Mouse (Mus musculus) testis, adult 2 months (tissue): Measurements from ENCODE around the gene Fam196b. TPM values are rescaled to one million over a fixed set of nuclear protein-coding genes. Genes with fewer than 3 reads are reported as not detected.

Experiments used
- H3K27ac ChIP-seq: fragments of 200-500 bp; 2 replicates; pipeline ENCODE4 v1.5.1; 2012; ENCODE audit warnings: low read depth, low read length; ENCODE audit not compliant: control insufficient read depth, insufficient read depth
- H3K27me3 ChIP-seq: fragments of 200-500 bp; 2 replicates; pipeline ENCODE4 v1.6.1; 2012; ENCODE audit warnings: mild to moderate bottlenecking, low read length, moderate library complexity; ENCODE audit not compliant: control insufficient read depth, insufficient read depth
- H3K36me3 ChIP-seq: fragments of 200-500 bp; 2 replicates; pipeline ENCODE4 v1.6.1; 2012; ENCODE audit warnings: mild to moderate bottlenecking, low read length; ENCODE audit not compliant: control insufficient read depth, insufficient read depth
- H3K4me1 ChIP-seq: fragments of 200-500 bp; 2 replicates; pipeline ENCODE4 v1.6.1; 2012; ENCODE audit warnings: low read length; ENCODE audit not compliant: control insufficient read depth, insufficient read depth
- H3K4me3 ChIP-seq: fragments of 200-500 bp; 2 replicates; pipeline ENCODE4 v1.5.1; 2012; ENCODE audit warnings: low read depth, mild to moderate bottlenecking, low read length, moderate library complexity, mixed read lengths; ENCODE audit not compliant: control insufficient read depth
- CTCF ChIP-seq: fragments of 200-500 bp; IDR thresholded peaks from 2 replicates; pipeline ENCODE4 v1.5.1; 2012; ENCODE audit warnings: low read depth, mild to moderate bottlenecking, inconsistent platforms, low read length, moderate library complexity; ENCODE audit not compliant: control insufficient read depth, insufficient read depth, insufficient replicate concordance
- POLR2A ChIP-seq: fragments of 200-500 bp; IDR thresholded peaks from 2 replicates; pipeline ENCODE4 v1.6.1; 2012; ENCODE audit warnings: low read depth, mild to moderate bottlenecking, inconsistent platforms, low read length, moderate library complexity; ENCODE audit not compliant: control insufficient read depth
- polyA plus RNA-seq: library from polyadenylated mRNA; depleted of rRNA; stranded (reverse); fragments of >200 nt; gene quantifications from 2 replicates; pipeline ENCODE4 v1.2.3, GENCODE M21; 2012; rRNA removed

The Fam196b gene
- polyA plus RNA-seq, result 2.5 and 3.5 TPM in 2 replicates

DNA sequence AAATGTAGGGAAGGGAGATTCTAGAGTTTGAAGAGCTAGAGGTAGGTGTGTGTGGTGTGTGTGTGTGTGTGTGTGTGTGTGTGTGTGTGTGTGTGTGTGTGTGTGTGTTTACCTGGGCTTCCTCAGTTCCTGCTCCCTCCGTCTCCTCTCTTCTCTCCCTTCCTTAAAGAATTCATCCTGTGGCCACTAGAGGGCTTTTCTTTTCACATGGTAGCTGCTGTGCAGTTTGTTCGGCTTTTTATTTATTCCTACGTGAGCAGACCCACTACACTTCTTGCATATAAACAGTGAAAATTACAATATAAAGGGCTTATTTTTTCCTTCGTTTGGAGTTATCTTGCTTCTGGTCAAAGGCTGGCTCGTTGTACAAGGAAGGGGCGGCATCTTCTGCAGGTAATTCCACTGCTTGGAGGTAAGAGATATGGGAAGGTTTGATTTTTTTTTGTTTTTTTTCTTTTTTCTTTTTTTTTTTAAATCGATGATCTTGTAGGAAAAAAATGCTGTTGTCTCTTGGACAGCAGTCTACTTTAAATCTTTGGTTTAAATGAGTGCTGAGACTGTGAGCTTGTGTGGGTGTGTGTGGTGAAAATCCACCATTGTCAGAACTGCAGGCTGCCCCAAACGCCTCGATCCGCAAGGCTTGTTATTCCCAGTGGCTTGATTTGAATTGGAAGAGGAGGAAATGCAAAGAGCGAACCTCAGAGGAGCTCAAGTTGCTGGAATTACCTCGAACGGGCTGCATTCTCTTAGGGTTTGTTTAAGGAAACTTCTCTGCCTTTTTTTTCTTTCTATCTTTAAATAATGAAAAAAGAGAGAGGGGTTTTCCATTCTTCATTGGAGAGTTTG is at the start of gene Fam196b:
Fam196b (plus strand) TSS at position 289 of the 846 bp plus-strand sequence.
- Histone ChIP-seq H3K4me1 (no peaks in the 10 kb centered on the region), H3K27me3 (no peaks in the 10 kb centered on the region), H3K4me3 (no peak within 1 kb of the TSS), H3K36me3 (no peaks in the 10 kb centered on the region), H3K27ac (no peak within 1 kb of the TSS)
- TF ChIP-seq CTCF (no peak), POLR2A (no peak)

DNA sequence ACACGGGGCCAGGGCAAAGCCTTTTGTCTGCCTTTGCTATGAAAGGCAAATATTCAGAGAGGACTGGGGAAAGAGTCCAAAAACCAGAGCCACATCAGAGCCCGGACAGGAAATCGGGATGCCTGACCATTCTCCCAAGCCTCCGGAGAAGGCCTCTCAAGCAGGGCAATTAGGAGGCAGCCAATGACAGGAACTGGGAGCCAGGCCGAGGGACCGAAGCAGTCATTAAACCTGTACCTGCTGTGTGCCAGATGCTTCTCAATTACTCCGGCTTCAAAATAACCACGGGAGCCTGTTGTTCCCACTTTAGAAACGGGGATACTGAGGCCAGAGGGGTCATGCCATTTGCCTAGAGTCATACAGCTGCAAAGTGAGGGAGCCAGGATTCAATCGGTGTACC is 42.6 kb upstream of the Fam196b start:
- H3K4me1 ChIP-seq, result no peaks in the 10 kb centered on the region
- H3K36me3 ChIP-seq, result no peaks in the 10 kb centered on the region
- no peak overlapping the region for H3K4me3 ChIP-seq
- no peak overlapping the region for H3K27ac ChIP-seq
- no peaks in the 10 kb centered on the region for H3K27me3 ChIP-seq
- TF ChIP-seq CTCF (no peak), POLR2A (no peak)

DNA sequence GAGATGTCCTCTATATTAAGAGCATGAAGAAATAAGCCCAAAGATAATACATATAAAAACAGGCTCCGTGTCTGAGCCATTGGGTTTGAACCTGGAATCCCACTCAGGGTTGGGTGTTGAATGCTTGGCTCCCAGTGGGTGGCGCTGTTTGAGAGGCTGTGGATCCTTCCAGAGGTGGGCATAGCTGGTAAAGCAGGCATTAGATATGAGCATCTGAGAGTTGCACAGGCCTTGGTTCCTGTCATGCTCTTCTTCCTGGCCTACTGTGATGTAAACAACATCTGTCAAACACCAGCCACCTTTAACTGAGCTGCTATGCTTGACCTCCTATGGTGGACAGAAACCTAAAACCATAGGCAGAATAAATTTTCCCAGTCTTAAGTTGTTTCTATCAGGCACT is 38.7 kb upstream of the Fam196b start:
- no peaks in the 10 kb centered on the region for H3K27me3 ChIP-seq
- H3K4me3 ChIP-seq, result no peak overlapping the region
- H3K27ac ChIP-seq, result no peak overlapping the region
- no peak for TF ChIP-seq POLR2A
- TF ChIP-seq CTCF, result peak; percentile 45; the same call in 1 of the 2 replicates
- H3K4me1 ChIP-seq, result no peaks in the 10 kb centered on the region
- no peaks in the 10 kb centered on the region for H3K36me3 ChIP-seq

DNA sequence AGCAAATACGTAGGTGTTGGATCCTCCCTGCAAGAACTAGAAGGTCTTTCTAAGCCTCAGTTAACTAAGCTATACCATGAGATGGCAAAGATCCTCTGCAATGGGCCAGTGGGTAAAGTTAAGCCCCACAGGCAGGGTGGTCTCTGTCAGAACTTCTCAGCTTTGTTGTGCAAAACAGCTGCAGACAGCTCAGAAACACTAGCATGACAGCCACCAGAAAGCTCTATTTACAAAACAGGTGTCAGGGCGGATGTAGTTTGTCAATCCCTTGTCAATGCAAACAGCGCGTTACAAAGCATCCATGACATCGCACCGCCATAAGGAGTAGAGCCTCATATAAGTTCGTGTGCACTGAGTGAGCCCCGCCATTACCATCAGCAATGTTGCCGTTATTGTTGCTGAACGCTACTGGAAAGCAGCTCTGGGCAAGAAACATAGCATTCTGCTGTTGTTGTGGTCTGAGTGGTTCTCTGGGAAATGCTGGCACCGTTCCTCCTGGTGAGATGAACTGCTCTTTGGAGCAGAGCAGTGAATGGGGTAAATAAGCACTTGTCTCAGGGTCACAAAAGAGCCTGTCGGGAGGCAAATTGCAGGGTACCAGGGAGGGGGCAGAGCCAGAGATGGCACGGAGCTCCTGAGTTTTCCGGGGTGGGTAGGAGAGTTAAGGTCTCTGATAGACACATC is 38.1 kb upstream of the Fam196b start:
- H3K27me3 ChIP-seq, result no peaks in the 10 kb centered on the region
- TF ChIP-seq POLR2A, result no peak
- no peak for TF ChIP-seq CTCF
- no peaks in the 10 kb centered on the region for H3K36me3 ChIP-seq
- no peaks in the 10 kb centered on the region for H3K4me1 ChIP-seq
- no peak overlapping the region for H3K27ac ChIP-seq
- H3K4me3 ChIP-seq, result no peak overlapping the region

DNA sequence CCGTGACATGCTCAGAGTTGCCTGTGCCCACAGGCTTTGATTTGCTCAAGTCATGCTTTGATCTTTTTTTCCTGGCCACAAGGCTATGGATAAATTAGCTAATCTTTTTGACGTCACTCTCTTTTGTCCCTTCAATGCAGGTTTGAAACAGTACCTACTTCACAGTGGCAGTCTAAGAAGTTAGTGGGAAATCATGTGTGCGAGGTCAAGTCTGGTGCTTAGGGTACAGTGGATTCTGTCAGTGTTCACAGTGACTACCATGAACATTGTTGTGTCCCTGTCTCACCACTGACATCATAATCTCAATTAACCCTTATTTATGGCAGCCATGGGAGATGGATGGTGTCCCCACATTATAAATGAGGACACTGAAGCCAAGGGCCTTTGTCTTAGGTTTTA is 37.6 kb upstream of the Fam196b start:
- Histone ChIP-seq H3K36me3 (no peaks in the 10 kb centered on the region), H3K4me1 (no peaks in the 10 kb centered on the region), H3K27me3 (no peaks in the 10 kb centered on the region), H3K4me3 (no peak overlapping the region), H3K27ac (no peak overlapping the region)
- no peak for TF ChIP-seq POLR2A
- no peak for TF ChIP-seq CTCF

DNA sequence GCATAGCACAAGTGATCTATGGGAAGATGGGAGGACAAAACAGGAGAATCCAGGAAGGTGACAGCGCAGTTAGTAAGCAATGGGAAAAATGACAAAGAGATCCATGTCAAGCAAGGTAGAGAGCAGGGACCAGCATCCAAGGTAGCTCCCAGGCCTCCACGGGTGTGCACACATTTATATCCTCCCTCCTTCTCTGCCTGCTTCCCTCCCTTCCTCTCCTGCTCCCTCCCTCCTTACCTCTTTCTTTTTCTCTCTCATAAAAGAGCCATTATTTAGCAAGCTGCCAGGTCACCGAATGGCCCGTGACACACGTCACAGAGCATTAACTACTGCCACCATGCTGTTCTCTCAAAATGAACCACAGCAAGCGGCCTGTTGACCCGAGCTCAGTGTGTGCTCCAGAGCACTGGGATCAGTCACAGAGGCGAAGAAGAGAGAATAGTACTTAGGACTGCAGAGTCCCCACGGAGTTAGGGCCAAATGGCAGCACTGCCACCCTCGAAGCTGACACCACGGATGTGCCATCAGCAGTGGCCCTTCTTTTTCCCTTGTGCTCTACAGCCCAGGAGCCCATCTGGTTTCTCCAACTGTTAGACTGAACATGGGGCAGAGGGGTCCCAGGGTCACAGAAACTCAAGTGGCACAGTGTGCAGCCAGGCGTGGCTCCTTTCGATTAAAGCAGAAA is 30.4 kb upstream of the Fam196b start:
- no peak for TF ChIP-seq CTCF
- no peak for TF ChIP-seq POLR2A
- H3K4me1 ChIP-seq, result no peaks in the 10 kb centered on the region
- H3K4me3 ChIP-seq, result no peak overlapping the region; the same call in 1 of the 2 replicates
- H3K27ac ChIP-seq, result no peak overlapping the region
- no peaks in the 10 kb centered on the region for H3K36me3 ChIP-seq
- no peaks in the 10 kb centered on the region for H3K27me3 ChIP-seq

DNA sequence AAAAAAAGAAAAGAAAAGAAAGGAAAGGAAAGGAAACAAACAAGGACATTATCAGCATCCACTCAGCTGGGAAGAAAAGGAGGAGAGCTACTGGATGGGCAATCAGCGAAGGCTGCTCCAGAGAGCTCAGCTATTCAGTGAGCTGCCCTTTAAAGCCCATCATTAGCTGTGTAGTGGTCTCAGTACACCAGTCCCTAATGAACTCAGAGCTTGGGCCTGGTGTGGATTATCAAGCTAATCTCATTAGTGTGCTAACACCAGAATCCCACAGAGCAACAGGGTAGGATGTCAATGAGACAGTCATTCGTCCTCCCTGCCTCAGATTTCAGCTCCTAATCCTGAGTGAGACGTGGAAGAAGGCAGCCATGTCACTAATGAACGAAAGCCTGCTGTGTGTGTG is 24.4 kb upstream of the Fam196b start:
- no peak overlapping the region for H3K27ac ChIP-seq
- no peaks in the 10 kb centered on the region for H3K27me3 ChIP-seq
- no peak overlapping the region for H3K4me3 ChIP-seq

More for the DNA sequence above, 24.4 kb upstream of the Fam196b start:
- Histone ChIP-seq H3K4me1 (no peaks in the 10 kb centered on the region), H3K36me3 (no peaks in the 10 kb centered on the region)
- TF ChIP-seq POLR2A (no peak), CTCF (no peak)
